Mouse (Mus musculus) 416B (cell line): ENCODE data around the gene Slc22a28.
"Not testable (repeated sequence)": the region's sequence is repeated elsewhere in the genome, so short reads cannot be mapped to it uniquely, and the experiment has no call there.

Experiments used
- DNase-seq: peaks from one replicate; pipeline ENCODE4 v3.0.0; 2011; ENCODE audit warnings: low read depth

The Slc22a28 gene

GRCm38 (mm10) chr19:8131881-8132280, at the start of gene Slc22a28:
TSS of gene Slc22a28 (minus strand) at chr19:8131982.
- not testable (repeated sequence) for DNase-seq

- no peak for DNase-seq
Measured at GRCm38 (mm10) chr19:8148787-8149523, 17.2 kb upstream of the Slc22a28 start.

GRCm38 (mm10) chr19:8142716-8143115, 10.9 kb upstream of the Slc22a28 start:
- DNase-seq: not testable (repeated sequence)

GRCm38 (mm10) chr19:8134127-8134841, 2.5 kb upstream of the Slc22a28 start:
- DNase-seq: not testable (repeated sequence)

GRCm38 (mm10) chr19:8019904-8020349, 111.9 kb downstream of the Slc22a28 start:
- DNase-seq: peak; percentile 98

- not testable (repeated sequence) for DNase-seq
Measured at GRCm38 (mm10) chr19:8019329-8019851, 112.4 kb downstream of the Slc22a28 start.

GRCm38 (mm10) chr19:8018535-8018934, 113.2 kb downstream of the Slc22a28 start:
- DNase-seq: peak; percentile 92
